Mouse (Mus musculus): ENCODE data around the gene Rnf115.

DNA sequence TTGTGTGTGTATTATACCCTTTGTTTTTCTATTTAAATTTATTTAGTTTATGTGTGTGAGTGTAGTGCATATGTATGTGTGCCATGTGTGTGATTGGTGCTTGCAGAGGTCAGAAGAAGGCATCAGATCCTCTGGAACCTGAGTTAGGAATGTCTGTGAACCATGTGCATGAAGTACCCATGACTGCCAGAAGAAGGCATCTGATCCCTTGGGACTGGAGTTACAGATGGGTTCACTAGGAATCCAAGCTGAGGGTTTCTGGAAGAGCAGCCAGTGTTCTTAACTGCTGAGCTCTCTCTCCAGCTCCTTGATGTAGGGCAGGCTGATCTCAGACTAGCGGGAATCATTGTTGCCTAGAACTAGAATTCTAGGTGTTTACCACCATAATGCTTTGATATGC is 10.5 kb downstream of the Rnf115 start:
- TF ChIP-seq HCFC1 (IDR thresholded peaks at IDR 0.05; ENCODE audit: borderline replicate concordance, insufficient read depth, low read length) (no peak), MAFK (IDR thresholded peaks at IDR 0.05; ENCODE audit: insufficient read depth, low read depth, low read length) (no peak), ZC3H11A (IDR thresholded peaks at IDR 0.05; ENCODE audit: borderline replicate concordance, low read depth, low read length) (no peak)

Data from ES-E14 (cell line).